Mouse (Mus musculus): ENCODE measurements around the gene Cdk4.

DNA sequence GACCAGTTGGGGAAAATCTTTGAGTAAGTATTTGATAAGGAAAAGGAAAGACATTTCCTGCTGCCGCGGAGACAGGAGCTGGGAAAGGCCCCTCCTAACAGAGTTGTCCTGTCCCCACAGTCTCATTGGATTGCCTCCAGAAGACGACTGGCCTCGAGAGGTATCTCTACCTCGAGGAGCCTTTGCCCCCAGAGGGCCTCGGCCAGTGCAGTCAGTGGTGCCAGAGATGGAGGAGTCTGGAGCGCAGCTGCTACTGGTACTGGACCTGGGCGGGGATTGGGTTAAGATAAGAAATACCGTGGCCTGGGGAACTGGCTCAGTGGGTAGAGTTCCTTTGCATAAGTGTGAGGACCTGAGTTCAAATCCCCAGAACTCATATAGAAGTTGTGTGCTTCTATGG, 2.6 kb downstream of the Cdk4 start:
- TF ChIP-seq CTCF (conservative IDR thresholded peaks at IDR 0.05; ENCODE audit: low read length) = no peak
- TF ChIP-seq POU5F1 (IDR thresholded peaks at IDR 0.05; ENCODE audit: borderline replicate concordance, low read length) = no peak

All from E14TG2a.4 (cell line).